Mouse (Mus musculus) heart, embryonic 10.5 days (tissue): ENCODE data around the gene Gm13078. TPM values are rescaled to one million over a fixed set of nuclear protein-coding genes. Genes with fewer than 3 reads are reported as not detected.

ENCODE experiments used
- DNase-seq: peaks from one replicate; pipeline ENCODE4 v3.0.0-alpha.2; 2017; ENCODE audit warnings: low spot score
- H3K27ac ChIP-seq: fragments of 300-500 bp; sonication (generic); 2 replicates; pipeline ENCODE4 v1.5.1; 2016; ENCODE audit warnings: mild to moderate bottlenecking
- H3K27me3 ChIP-seq: fragments of 300-500 bp; sonication (generic); 2 replicates; pipeline ENCODE4 v1.6.1; 2016; ENCODE audit warnings: mild to moderate bottlenecking; ENCODE audit not compliant: poor library complexity, insufficient read depth, severe bottlenecking
- H3K36me3 ChIP-seq: fragments of 300-500 bp; sonication (generic); 2 replicates; pipeline ENCODE4 v1.6.1; 2016; ENCODE audit warnings: mild to moderate bottlenecking, moderate library complexity
- H3K4me1 ChIP-seq: fragments of 300-500 bp; sonication (generic); 2 replicates; pipeline ENCODE4 v1.6.1; 2016; ENCODE audit warnings: mild to moderate bottlenecking
- H3K4me3 ChIP-seq: fragments of 300-500 bp; sonication (generic); 2 replicates; pipeline ENCODE4 v1.5.1; 2016; ENCODE audit warnings: mild to moderate bottlenecking, moderate library complexity
- H3K9me3 ChIP-seq: fragments of 300-500 bp; sonication (generic); 2 replicates; pipeline ENCODE4 v1.6.1; 2016; ENCODE audit warnings: mild to moderate bottlenecking, moderate library complexity
- WGBS: fragments of 180-500 bp; shearing (Covaris S2); methylation state at CpG from one replicate; pipeline ENCODE4 v1.1.7; 2016; 5-methylcytosine and 5-hydroxymethylcytosine counted together
- polyA plus RNA-seq: library from polyadenylated mRNA; unstranded; fragments of >200 nt; fragmentation: Nextera tagmentation; extraction: Ambion mirVana; gene quantifications from 2 replicates; pipeline ENCODE4 v1.2.1, GENCODE M21; 2016

Gene Gm13078
- not detected in 2 replicates for polyA plus RNA-seq

DNA sequence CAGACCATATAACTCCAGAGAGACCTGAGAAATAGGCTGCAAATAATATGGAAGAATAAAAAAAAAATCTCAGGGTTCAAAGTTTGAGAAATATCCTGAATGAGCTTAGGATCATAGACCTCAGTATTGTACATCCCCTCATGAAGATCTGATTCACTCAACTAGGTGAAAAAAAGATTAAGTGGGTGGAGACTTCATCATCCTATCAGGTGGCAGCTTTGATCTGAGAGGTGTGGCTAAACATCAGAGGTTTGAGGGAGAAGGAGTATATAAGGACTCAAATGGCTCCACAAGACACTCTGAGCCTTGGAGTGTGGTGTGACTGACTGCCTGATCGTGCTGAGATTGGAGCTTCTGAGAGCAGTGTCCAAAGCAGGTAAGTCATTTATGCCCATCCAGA, at the start of gene Gm13078:
Gm13078 (plus strand) TSS at position 301 of the 400 bp plus-strand sequence.
- Histone ChIP-seq H3K36me3 (no peaks in the 10 kb centered on the region), H3K27ac (no peak within 1 kb of the TSS), H3K4me1 (no peaks in the 10 kb centered on the region), H3K9me3 (peaks cover 6% of the 10 kb centered on the region; the same call in 1 of the 2 replicates), H3K4me3 (no peak within 1 kb of the TSS), H3K27me3 (no peaks in the 10 kb centered on the region)
- no peak for DNase-seq
- WGBS = 86% methylated on average over 1 of the region's 1 CpGs

GRCm38 (mm10) chr4:143702611-143703010, 16.6 kb upstream of the Gm13078 start, which contains the start of gene Gm13089:
Gene Gm13089 (minus strand): TSS chr4:143702711.
- no peak within 1 kb of the TSS for H3K27ac ChIP-seq
- H3K4me1 ChIP-seq = no peaks in the 10 kb centered on the region
- peaks cover 14% of the 10 kb centered on the region for H3K9me3 ChIP-seq
- no peaks in the 10 kb centered on the region for H3K36me3 ChIP-seq
- 69% methylated on average over 2 of the region's 2 CpGs for WGBS
- no peaks in the 10 kb centered on the region for H3K27me3 ChIP-seq
- DNase-seq = no peak
- H3K4me3 ChIP-seq = no peak within 1 kb of the TSS

Other genes starting within 250 kb of the Gm13078 start
- gene Gm13043, start 208.1 kb upstream of the Gm13078 start, polyA plus RNA-seq = not detected in 2 replicates
- not detected in 2 replicates for gene Gm13040, start 183.5 kb upstream of the Gm13078 start, polyA plus RNA-seq
- not detected in 2 replicates for gene BC080695, start 167.8 kb upstream of the Gm13078 start, polyA plus RNA-seq
- not detected in 2 replicates for gene Gm13057, start 167.7 kb upstream of the Gm13078 start, polyA plus RNA-seq
- not detected in 2 replicates for gene Gm13083, start 104.5 kb upstream of the Gm13078 start, polyA plus RNA-seq
- not detected in 2 replicates for gene Gm13088, start 62.2 kb upstream of the Gm13078 start, polyA plus RNA-seq
- gene Gm13089, start 16.7 kb upstream of the Gm13078 start, polyA plus RNA-seq = not detected in 2 replicates
- gene Gm13023, start 69.9 kb downstream of the Gm13078 start, polyA plus RNA-seq = not detected in 2 replicates
- not detected in 2 replicates for gene Gm13084, start 96.6 kb downstream of the Gm13078 start, polyA plus RNA-seq
- gene Gm13103, start 127.0 kb downstream of the Gm13078 start, polyA plus RNA-seq = not detected in 2 replicates
- not detected in 2 replicates for gene Pramef6, start 180.9 kb downstream of the Gm13078 start, polyA plus RNA-seq
- not detected in 2 replicates for gene Pramef25, start 231.6 kb downstream of the Gm13078 start, polyA plus RNA-seq
- gene Gm13101, start 247.5 kb downstream of the Gm13078 start, polyA plus RNA-seq = not detected in 2 replicates